Mouse (Mus musculus) kidney, embryonic 15.5 days (tissue): Measurements from ENCODE around the gene Pla2g5. TPM values are rescaled to one million over a fixed set of nuclear protein-coding genes. Genes with fewer than 3 reads are reported as not detected.
"Not testable (repeated sequence)": the region's sequence is repeated elsewhere in the genome, so short reads cannot be mapped to it uniquely, and the experiment has no call there.

Experiments
- ATAC-seq: fragments of 200-750 bp; cut with Nextera tagmentation; replicated peaks from 2 replicates; pipeline ENCODE4 v1.8.0; 2017; ENCODE audit warnings: moderate TSS enrichment; ENCODE audit not compliant: low FRiP score
- H3K27ac ChIP-seq: fragments of 300-500 bp; sonication (generic); 2 replicates; pipeline ENCODE4 v1.5.1; 2015; ENCODE audit warnings: mild to moderate bottlenecking, inconsistent platforms
- H3K27me3 ChIP-seq: fragments of 300-500 bp; sonication (generic); 2 replicates; pipeline ENCODE4 v1.6.1; 2015; ENCODE audit warnings: inconsistent platforms
- H3K36me3 ChIP-seq: fragments of 300-500 bp; sonication (generic); 2 replicates; pipeline ENCODE4 v1.6.1; 2015; ENCODE audit warnings: inconsistent platforms
- H3K4me1 ChIP-seq: fragments of 300-500 bp; sonication (generic); 2 replicates; pipeline ENCODE4 v1.6.1; 2015; ENCODE audit warnings: inconsistent platforms
- H3K4me2 ChIP-seq: fragments of 300-500 bp; sonication (generic); 2 replicates; pipeline ENCODE4 v1.6.1; 2015; ENCODE audit warnings: moderate library complexity, mild to moderate bottlenecking, inconsistent platforms
- H3K4me3 ChIP-seq: fragments of 300-500 bp; sonication (generic); replicated peaks from 2 replicates; pipeline ENCODE4 v1.5.1; 2015; ENCODE audit warnings: mild to moderate bottlenecking, inconsistent platforms
- H3K9ac ChIP-seq: fragments of 300-500 bp; sonication (generic); 2 replicates; pipeline ENCODE4 v1.6.1; 2015; ENCODE audit warnings: mild to moderate bottlenecking, inconsistent platforms
- H3K9me3 ChIP-seq: fragments of 300-500 bp; sonication (generic); replicated peaks from 2 replicates; pipeline ENCODE4 v1.6.1; 2016; ENCODE audit warnings: inconsistent platforms
- WGBS: fragments of 180-500 bp; shearing (Covaris S2); methylation state at CpG from one replicate; pipeline ENCODE4 v1.1.7; 2015; ENCODE audit warnings: mixed read lengths; 5-methylcytosine and 5-hydroxymethylcytosine counted together
- polyA plus RNA-seq: library from polyadenylated mRNA; unstranded; fragments of >200 nt; fragmentation: Nextera tagmentation; extraction: Ambion mirVana; gene quantifications from 2 replicates; pipeline ENCODE4 v1.2.1, GENCODE M21; 2015

Pla2g5 gene
- polyA plus RNA-seq, result 0.38 and 0.55 TPM in 2 replicates

- H3K9ac ChIP-seq, result no peak within 1 kb of the TSS
- WGBS, result 76% methylated on average over 10 of the region's 10 CpGs
- H3K9me3 ChIP-seq, result no peaks in the 10 kb centered on the region
- ATAC-seq, result no peak
- H3K36me3 ChIP-seq, result no peaks in the 10 kb centered on the region
- no peak within 1 kb of the TSS for H3K4me2 ChIP-seq
- 0 out of 2 replicates have a peak, but pooled peaks cover 6% of the 10 kb centered on the region for H3K27me3 ChIP-seq
- peaks cover 15% of the 10 kb centered on the region for H3K4me1 ChIP-seq
- H3K4me3 ChIP-seq, result no peak within 1 kb of the TSS
- no peak within 1 kb of the TSS for H3K27ac ChIP-seq
These were observed at the start of gene Pla2g5 for GRCm38 (mm10) chr4:138863344-138863998. Gene Pla2g5 (minus strand): TSS chr4:138863482.

DNA sequence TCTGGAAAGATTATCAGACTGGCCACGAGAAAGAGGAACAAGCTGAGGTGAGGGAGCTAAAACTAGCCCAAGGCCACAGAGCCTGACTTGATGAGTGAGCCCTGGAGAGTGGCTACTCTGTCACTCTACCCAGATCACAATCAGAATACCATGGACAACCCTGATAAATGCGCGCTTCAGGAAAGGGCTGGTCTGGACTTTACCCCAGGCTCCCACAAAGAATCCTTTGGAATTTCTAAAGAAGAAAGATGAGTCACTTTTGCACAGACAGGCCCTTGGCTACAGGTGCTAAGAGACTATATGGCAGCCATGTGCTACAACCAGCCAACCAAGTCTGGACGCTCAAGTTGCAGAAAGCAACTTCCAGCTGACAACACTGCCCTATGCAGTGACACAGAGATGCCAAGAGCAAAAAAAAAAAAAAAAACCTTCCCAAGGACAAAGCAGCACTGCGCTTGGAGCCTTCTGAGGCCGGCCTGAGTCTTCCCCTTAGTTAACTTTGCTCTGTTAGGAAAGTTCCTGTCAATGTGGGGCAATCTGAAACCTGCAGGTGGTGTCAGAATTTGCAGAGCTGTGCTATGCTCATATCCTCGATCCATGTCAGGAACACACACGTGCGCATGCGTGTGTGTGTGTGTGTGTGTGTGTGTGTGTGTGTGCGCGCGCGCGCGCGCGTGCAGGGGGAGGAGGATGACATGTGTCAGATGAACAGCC is 42.5 kb upstream of the Pla2g5 start:
- peaks cover 90% of the 10 kb centered on the region for H3K36me3 ChIP-seq
- no peaks in the 10 kb centered on the region for H3K4me1 ChIP-seq
- ATAC-seq, result no peak
- no peak overlapping the region for H3K27ac ChIP-seq
- no peak overlapping the region for H3K9ac ChIP-seq
- H3K4me3 ChIP-seq, result no peak overlapping the region
- no peaks in the 10 kb centered on the region for H3K9me3 ChIP-seq
- H3K4me2 ChIP-seq, result no peak overlapping the region
- H3K27me3 ChIP-seq, result no peaks in the 10 kb centered on the region
- WGBS, result 94% methylated on average over 18 of the region's 18 CpGs

- no peak overlapping the region for H3K27ac ChIP-seq
- H3K4me2 ChIP-seq, result no peak overlapping the region
- H3K9ac ChIP-seq, result no peak overlapping the region
- no peaks in the 10 kb centered on the region for H3K9me3 ChIP-seq
- no peak overlapping the region for H3K4me3 ChIP-seq
- peaks cover 94% of the 10 kb centered on the region for H3K36me3 ChIP-seq
- no peak for ATAC-seq
- no peaks in the 10 kb centered on the region for H3K27me3 ChIP-seq
- 72% methylated on average over 7 of the region's 7 CpGs for WGBS
- no peaks in the 10 kb centered on the region for H3K4me1 ChIP-seq
These were observed 36.1 kb upstream of the Pla2g5 start for GRCm38 (mm10) chr4:138899361-138899760.

DNA sequence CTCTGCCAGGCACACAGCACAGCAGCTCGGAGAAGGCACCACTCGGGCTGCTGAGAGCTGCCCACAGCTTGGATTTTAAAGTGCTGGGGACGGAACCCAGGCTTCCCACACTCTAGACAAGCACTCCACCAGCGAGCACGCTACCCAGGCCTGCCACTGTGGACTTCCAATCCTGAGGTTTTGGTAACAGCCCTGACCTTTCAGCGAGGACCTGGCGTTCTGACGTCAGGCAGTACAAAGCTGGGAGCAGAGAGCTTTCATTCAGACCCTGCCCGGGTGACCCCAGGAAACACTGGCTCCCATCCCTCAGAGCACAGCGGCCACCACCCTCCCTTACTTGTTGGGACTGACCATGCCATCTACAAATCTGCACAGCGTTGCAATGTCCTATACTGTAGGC is 30.5 kb upstream of the Pla2g5 start:
- not testable (repeated sequence) for H3K27ac ChIP-seq, H3K4me3 ChIP-seq, H3K27me3 ChIP-seq, ATAC-seq, H3K4me1 ChIP-seq, H3K9ac ChIP-seq, H3K9me3 ChIP-seq, H3K4me2 ChIP-seq
- WGBS, result 85% methylated on average over 11 of the region's 11 CpGs
- H3K36me3 ChIP-seq, result peaks cover 65% of the 10 kb centered on the region

DNA sequence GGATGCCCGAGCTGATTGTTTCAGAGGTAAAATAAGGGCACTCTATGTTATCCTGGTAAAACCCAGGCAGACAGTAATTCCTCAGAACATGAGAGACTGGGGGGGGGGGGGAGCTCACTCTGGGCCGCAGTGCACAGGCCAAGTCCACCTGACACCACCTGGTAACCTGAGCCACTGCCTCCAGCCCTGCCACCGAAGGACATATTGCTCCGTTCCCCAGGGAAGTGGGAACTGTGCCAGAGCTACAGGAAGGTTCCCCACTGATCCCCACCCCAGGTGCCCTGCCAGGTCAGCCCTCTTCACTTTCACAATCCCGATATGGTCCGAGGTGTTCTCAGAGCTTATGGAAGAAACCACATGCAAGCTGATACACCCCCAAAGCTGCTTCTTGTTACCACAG is 29.4 kb upstream of the Pla2g5 start:
- ATAC-seq, result no peak
- no peak overlapping the region for H3K9ac ChIP-seq
- H3K4me2 ChIP-seq, result no peak overlapping the region
- 59% methylated on average over 6 of the region's 6 CpGs for WGBS
- peaks cover 53% of the 10 kb centered on the region for H3K36me3 ChIP-seq
- H3K4me1 ChIP-seq, result no peaks in the 10 kb centered on the region
- no peaks in the 10 kb centered on the region for H3K27me3 ChIP-seq
- no peak overlapping the region for H3K4me3 ChIP-seq
- no peak overlapping the region for H3K27ac ChIP-seq
- H3K9me3 ChIP-seq, result no peaks in the 10 kb centered on the region

GRCm38 (mm10) chr4:138889635-138890034 is 26.4 kb upstream of the Pla2g5 start:
- Histone ChIP-seq H3K4me3 (no peak overlapping the region), H3K36me3 (peaks cover 24% of the 10 kb centered on the region), H3K9me3 (no peaks in the 10 kb centered on the region), H3K27ac (no peak overlapping the region), H3K27me3 (no peaks in the 10 kb centered on the region), H3K4me2 (no peak overlapping the region), H3K4me1 (no peaks in the 10 kb centered on the region), H3K9ac (no peak overlapping the region)
- WGBS, result 75% methylated on average over 8 of the region's 8 CpGs
- ATAC-seq, result no peak

GRCm38 (mm10) chr4:138889165-138889564 is 25.9 kb upstream of the Pla2g5 start:
- no peaks in the 10 kb centered on the region for H3K4me1 ChIP-seq
- no peaks in the 10 kb centered on the region for H3K27me3 ChIP-seq
- H3K27ac ChIP-seq, result no peak overlapping the region
- H3K36me3 ChIP-seq, result peaks cover 19% of the 10 kb centered on the region
- H3K9me3 ChIP-seq, result no peaks in the 10 kb centered on the region
- no peak overlapping the region for H3K4me3 ChIP-seq
- WGBS, result 62% methylated on average over 7 of the region's 7 CpGs
- no peak overlapping the region for H3K9ac ChIP-seq
- H3K4me2 ChIP-seq, result no peak overlapping the region
- no peak for ATAC-seq

DNA sequence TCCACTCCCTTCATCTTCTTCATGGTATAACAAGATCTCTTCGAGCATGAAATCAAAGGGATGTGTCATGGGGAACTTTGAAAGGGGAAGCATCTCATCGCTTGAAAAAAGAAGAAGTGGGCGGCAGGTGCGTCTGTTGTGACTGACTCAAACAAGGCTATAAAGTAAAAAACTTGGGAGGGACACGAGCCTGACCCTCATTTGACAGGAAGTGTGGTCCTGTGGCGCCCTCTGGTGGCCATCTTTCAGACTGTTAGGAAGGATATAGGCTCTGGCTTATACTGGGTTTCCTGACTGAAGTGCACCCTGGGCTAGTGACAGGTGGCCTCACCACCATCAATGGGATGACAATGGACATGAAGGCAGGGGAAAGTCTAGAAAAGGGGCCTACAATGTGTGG is 21.0 kb upstream of the Pla2g5 start:
- no peak; the same call in 1 of the 2 replicates for ATAC-seq
- H3K4me3 ChIP-seq, result no peak overlapping the region
- peaks cover 8% of the 10 kb centered on the region for H3K4me1 ChIP-seq
- no peak overlapping the region for H3K27ac ChIP-seq
- no peak overlapping the region for H3K4me2 ChIP-seq
- H3K27me3 ChIP-seq, result peaks cover 18% of the 10 kb centered on the region
- no peaks in the 10 kb centered on the region for H3K36me3 ChIP-seq
- no peak overlapping the region for H3K9ac ChIP-seq
- WGBS, result 7% methylated on average over 6 of the region's 6 CpGs
- no peaks in the 10 kb centered on the region for H3K9me3 ChIP-seq

GRCm38 (mm10) chr4:138882179-138882578 is 18.9 kb upstream of the Pla2g5 start:
- Histone ChIP-seq H3K27ac (no peak overlapping the region), H3K36me3 (no peaks in the 10 kb centered on the region), H3K9me3 (no peaks in the 10 kb centered on the region), H3K27me3 (peaks cover 18% of the 10 kb centered on the region), H3K4me1 (peaks cover 23% of the 10 kb centered on the region), H3K4me2 (peak overlapping the region; percentile 43), H3K4me3 (peak overlapping the region; percentile 9; the same call in 1 of the 2 replicates), H3K9ac (no peak overlapping the region)
- WGBS, result 16% methylated on average over 16 of the region's 16 CpGs
- no peak for ATAC-seq

DNA sequence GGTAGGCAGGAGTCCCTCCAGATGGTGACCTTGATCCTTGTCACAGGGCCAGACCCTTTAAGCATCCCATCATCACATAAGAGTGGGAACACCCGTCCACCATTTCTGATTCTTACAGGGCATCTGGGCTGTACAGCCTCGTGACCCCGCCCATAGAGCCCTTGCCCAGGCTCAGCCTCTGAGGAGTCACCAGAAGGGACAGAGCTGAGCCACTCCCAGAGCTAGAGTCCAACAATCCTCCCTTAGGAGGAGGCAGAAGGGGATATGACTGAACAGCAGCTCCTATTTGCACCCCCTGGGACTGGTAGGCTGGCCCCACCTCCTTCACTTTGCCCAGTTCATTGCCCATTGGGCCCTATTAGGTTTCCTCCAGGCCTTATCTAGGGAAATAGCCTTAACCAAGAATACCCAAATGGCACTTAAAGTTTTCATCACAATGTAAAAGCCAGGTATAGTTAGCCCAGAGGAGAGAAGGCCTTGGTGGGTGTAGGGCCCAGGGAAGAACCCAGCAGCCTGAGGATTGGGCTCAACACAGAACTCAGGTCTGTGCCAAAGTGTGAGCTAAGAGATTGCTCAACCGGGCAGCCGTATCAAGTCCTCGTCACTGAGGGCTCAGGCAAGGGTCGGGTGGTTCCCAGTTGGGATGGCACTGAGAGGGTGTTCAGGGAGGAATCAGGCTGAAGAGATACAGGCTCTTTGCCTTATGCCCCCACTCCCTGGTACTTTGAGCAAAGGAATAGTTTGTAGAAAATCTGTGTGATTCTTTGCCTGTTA is 17.7 kb upstream of the Pla2g5 start:
- Histone ChIP-seq H3K4me1 (peaks cover 23% of the 10 kb centered on the region), H3K9ac (no peak overlapping the region), H3K27me3 (peaks cover 18% of the 10 kb centered on the region), H3K27ac (no peak overlapping the region), H3K4me2 (no peak overlapping the region), H3K36me3 (no peaks in the 10 kb centered on the region), H3K4me3 (no peak overlapping the region), H3K9me3 (no peaks in the 10 kb centered on the region)
- no peak for ATAC-seq
- 79% methylated on average over 7 of the region's 7 CpGs for WGBS

DNA sequence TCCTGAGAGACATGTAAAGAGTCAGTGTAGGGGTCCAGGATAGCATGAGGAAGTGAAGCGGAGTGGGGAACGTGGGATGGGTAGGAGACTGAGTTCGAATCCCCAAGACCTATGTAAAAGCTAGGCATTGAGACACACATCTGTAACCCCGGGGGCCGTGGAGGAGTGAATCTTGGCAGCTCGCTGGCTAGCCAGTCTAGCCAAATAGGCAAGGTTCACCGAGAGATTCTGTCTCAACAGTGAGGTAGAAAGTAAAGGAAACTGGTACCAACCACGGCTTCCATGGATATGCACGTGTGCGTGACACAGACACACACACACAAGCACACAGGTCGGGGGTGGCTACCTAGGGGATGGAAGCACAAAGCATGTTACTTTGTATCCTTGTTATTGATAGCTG is 16.5 kb upstream of the Pla2g5 start:
- no peak for ATAC-seq
- WGBS, result 80% methylated on average over 11 of the region's 11 CpGs
- Histone ChIP-seq H3K9me3 (no peaks in the 10 kb centered on the region), H3K4me3 (no peak overlapping the region), H3K27ac (no peak overlapping the region), H3K4me2 (no peak overlapping the region), H3K36me3 (no peaks in the 10 kb centered on the region), H3K9ac (no peak overlapping the region), H3K27me3 (peaks cover 18% of the 10 kb centered on the region), H3K4me1 (peaks cover 23% of the 10 kb centered on the region)

DNA sequence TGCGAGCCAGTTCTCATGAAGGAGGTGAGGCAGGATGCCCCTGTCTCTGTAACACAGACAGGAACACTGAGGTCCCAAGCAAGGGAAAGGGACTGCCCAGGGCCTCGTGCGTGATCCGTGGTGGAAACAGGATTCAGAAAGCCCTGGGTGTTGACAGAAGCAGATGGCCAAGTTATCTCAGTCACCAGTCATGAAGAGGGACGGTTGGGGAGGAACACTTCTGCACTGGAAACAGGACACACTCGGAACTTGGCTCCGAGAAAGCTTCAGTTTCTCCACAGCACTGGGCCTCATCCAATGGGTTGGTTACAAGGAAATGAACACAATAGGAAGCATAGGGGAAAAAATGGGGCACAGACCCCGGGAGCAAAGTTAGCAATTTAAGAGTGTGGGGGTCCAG is 15.5 kb upstream of the Pla2g5 start:
- peaks cover 18% of the 10 kb centered on the region for H3K27me3 ChIP-seq
- no peak for ATAC-seq
- H3K27ac ChIP-seq, result no peak overlapping the region
- H3K9ac ChIP-seq, result no peak overlapping the region
- no peak overlapping the region for H3K4me2 ChIP-seq
- H3K9me3 ChIP-seq, result no peaks in the 10 kb centered on the region
- H3K4me3 ChIP-seq, result no peak overlapping the region
- WGBS, result 39% methylated on average over 8 of the region's 8 CpGs
- H3K4me1 ChIP-seq, result peaks cover 23% of the 10 kb centered on the region
- H3K36me3 ChIP-seq, result no peaks in the 10 kb centered on the region
